Mouse (Mus musculus) left cerebral cortex, postnatal 25 days (tissue): ENCODE data around the gene Foxm1. TPM values are rescaled to one million over a fixed set of nuclear protein-coding genes. Genes with fewer than 3 reads are reported as not detected.

Experiments used
- DNase-seq, 2 experiments: peaks; one replicate each; pipeline ENCODE4 v3.0.0; 2022; ENCODE audit warnings: low spot score in 2 of 2, mixed read lengths in 1 of 2
- intact Hi-C: fragments of 180-260 bp; cut with DNase I; formaldehyde crosslinking; loops from one replicate; pipeline ENCODE4 v1.15.1; 2025
- total RNA-seq, 2 experiments: library from RNA; stranded (reverse); gene quantifications; 2 replicates each; pipeline ENCODE4 v1.2.3; 2021

Gene Foxm1
- total RNA-seq, result 1 to 10 TPM; 1.3 to 2.1 TPM

DNA sequence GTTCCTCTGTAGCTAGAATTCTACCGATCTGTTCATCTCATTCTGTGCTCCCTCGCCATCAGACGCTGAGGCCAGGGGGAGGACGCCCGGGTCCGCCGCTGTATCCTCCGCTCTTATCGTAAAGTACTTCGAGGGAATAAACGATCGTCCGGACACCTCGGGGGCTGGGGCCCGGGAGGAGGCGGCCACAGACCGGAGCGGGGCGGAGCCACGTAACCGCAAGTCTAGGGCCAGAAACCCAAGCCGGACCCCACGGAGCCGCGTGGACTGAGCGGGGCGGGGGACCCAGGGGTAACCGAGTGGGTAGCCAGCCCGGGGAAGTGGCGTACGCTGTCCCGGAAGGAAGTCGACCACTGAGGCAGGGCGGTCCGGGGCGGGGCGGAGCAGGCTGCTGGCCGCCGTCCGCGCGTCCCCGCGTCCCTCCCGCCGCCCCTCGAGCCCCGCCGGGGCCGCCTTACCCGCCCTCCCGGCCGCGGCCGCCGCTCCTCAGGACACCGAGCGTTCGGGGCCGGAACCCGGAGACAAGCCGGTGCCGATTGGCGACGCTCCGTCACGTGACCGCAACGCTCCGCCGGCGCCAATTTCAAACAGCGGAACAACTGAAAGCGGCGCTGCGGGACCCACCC is at the start of gene Foxm1, which contains the start of gene Rhno1:
Gene Foxm1, plus strand, starts transcription at position 587 of the 626 bp plus-strand sequence.
Gene Rhno1, minus strand, starts transcription at position 531 of the 626 bp plus-strand sequence.
- intact Hi-C loops, result loop anchor here (5.0 kb wide), 1 partner anchor 50 kb away; no protein-coding TSS in a partner anchor
- DNase-seq, result peak; percentile 77 to 87

DNA sequence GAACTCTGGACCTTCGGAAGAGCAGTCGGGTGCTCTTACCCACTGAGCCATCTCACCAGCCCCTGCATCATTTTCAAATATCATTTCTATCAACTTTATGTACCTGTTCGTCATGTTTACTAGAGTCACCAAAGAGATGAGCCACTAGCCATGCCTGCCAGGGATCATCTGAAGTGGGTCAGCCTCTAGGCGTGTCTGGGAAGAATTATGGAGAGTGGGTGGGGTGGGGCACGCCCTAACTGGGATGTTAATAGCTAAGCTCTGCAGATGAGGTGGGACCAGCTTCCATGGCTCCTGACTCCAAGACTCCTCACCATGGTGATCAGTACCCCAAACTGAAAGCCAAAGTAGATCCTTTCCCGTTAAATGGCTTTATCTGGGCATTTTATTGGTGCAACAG is 48.0 kb upstream of the Foxm1 start:
- intact Hi-C loops, result loop anchor here (5.0 kb wide), 1 partner anchor 98 kb away; no protein-coding TSS in a partner anchor
- DNase-seq, result no peak

DNA sequence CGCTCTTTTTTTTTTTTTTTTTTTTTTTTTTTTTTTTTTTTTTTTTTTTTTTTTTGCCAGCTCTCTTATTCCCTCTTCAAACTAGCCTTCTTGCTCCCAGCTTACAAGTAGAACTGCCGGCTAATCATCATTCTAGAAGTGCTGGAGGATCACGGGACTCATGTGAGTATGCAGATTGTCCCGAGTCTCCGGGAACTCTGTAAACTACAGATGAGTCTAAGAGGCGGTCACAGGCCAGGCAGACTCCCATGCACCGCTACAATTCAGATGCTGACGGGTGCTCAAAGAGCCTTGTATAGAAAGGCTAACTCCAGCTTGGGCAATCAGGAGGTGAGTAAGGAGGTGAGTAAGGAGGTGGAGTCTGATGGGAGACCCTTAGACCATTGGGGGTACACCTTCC is 47.2 kb upstream of the Foxm1 start:
- intact Hi-C loops, result loop anchor here (5.0 kb wide), 1 partner anchor 97 kb away; no protein-coding TSS in a partner anchor
- DNase-seq, result no peak

DNA sequence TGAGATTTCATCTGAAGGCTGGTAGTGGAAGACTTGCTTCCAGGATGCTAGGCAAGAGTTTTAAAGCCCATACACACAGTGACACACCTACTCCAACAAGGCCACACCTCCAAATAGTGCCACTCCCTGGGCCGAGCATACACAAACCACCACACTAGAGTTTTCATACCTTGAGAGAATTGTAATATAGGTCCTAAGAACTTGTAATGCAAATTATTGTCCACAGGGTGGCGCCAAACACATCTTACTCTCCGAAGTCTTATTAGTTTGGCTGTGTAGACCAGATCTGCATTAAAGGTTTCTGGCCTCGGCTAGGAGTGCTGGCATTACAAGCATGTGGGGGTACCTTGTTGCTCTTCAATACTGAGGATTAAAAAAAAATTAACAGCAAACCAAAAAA is 44.5 kb upstream of the Foxm1 start:
- intact Hi-C loops, result loop anchor here (1.0 to 5.0 kb wide), 2 partner anchors 41 to 94 kb away; no protein-coding TSS in a partner anchor
- DNase-seq, result peak; percentile 77 to 78

DNA sequence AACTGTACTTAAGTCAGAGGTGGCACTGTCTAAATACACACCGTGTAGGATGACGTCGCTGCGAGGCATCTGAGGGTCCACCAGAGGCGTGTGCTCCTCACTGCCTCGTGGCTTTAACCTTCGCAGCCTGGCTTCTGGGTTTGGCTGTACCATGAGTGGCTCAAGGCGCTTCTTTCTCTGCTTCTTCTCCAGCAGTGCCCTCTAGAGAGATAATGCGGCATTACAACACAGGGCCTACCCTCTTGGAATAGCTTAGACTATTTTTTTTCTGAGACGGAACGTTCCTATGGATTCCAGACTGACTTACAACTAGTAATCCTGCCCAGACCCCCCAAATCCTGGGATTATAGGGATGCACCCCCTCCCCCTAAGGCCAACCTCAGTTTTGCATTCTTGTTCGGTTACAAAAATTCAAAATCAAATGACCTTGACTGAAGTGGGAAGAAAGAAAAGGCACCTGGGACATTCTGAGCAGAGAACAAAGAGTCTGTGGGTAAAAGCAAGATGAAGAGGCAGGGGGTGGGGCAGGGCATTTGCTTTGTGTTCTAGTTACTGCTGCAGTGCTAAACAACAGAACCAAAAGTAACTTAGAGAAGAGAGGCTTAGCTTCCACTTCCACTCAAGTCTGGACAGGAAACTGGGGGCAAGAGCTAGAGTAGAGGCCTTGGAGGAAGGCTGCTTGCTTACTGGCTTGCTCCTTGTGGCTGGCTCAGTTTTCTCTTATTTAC is 28.2 kb upstream of the Foxm1 start:
- intact Hi-C loops, result no loop called here
- DNase-seq, result peak; percentile 49 to 78

DNA sequence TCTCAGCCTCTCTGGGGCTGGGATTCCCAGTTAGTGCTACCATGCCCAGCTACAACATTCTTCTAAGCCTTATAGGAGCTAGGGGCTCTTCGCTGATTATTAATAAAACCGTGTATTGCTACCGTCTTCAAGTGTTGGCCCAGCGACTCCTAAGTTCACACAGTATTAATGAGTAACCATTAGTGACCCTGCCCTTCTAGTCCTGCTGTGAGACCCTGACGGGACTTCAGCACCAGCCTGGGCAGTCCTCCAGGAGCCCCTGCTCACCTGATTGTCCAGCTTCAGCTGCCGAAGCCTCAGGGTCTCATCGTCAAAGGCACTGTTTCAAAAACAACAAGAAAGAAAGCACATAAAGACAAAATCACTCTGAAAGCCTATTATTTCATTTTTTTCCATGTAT is 25.3 kb upstream of the Foxm1 start:
- DNase-seq, result no peak
- intact Hi-C loops, result no loop called here

DNA sequence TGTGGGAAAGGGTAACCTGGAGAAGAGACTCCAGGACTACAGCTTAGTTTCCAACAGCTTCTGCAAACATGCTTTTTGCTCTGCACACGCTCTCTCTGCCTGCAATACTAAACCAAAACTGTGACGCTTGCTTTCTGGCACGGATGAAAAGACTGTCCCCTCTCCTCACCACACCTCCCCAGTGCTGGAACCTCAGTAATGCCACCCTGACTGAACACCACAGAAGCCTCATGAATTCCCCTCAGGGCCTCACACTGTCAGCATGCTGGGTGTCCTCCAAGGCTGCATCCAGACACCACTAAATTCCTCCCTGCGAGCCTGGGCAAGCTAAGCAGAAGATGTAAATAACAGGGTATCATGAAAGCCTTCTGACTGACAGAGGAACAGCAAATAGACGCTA is 23.9 kb upstream of the Foxm1 start:
- intact Hi-C loops, result no loop called here
- DNase-seq, result no peak

DNA sequence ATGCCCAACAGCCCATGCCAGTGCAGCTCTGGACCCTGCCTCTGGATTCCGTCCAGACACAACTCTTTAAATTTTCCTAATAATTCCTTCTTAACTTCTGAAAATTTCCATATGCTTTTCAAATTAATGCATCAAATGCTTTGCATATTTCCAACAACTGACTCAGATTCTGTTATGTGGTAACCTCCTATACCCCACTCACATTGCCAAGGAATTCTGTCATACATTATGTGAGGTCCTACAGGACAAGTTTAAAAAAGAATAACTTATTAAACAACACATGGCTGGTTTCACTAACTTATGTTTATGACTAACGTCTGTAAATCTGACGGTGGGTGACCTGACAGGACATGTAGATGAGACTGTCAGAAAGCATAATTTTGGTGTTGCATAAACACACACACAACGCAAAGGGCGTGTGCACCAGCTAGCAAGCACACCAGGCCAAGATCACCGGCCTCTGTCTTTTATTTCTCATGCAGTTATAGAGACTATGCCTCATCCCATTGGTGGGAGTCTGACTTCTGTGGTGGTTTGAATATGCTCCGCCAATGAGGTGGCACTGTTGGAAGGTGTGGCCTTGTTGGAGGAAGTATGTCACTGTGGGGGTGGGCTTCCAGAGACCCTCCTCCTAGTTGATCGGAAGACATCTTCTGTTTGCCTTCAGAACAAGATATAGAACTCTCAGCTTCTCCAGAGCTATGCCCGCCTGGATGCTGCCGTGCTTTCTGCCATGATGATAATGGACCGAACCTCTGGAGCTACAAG is 20.6 kb upstream of the Foxm1 start:
- intact Hi-C loops, result no loop called here
- DNase-seq, result no peak

DNA sequence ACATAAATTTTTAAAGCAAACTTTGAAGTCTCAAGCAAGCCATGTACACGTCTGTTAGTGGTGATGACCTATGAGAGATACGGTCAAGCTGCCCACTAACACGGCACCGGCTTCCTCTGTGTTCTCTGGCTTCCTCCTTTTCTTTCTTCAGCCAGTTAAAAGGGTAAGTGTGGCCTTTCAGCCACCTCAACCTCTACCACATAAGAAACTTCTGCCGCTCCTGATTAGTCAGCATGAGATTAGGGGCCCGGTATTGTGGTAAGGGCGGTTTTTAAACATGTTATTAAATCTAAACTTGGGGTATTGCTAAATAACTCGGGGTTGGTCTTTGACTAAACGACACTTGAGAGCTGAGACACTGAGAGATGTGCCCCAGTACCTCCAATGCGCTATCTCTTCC is 17.1 kb upstream of the Foxm1 start:
- intact Hi-C loops, result no loop called here
- no peak for DNase-seq

DNA sequence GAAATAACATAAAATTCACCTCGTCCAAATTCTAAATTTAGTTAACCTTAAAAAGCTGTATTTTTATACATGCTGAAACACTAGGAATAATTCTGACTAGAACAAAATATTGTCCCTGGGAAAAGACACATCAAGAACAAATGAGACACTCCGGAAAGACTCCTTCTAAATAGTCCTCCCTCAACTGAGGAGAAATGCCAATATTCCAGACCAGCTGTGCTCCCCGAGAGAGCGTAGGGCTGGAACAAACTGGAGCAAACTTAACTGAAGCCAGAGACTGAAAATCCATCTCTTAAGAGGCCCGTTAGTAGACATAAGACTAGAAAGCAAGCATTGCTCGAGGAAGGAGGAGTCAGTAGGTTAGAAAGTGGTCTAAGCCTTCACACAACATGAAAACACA is 16.0 kb upstream of the Foxm1 start:
- peak in 1 of 2 experiments; percentile 53 for DNase-seq
- intact Hi-C loops, result no loop called here

DNA sequence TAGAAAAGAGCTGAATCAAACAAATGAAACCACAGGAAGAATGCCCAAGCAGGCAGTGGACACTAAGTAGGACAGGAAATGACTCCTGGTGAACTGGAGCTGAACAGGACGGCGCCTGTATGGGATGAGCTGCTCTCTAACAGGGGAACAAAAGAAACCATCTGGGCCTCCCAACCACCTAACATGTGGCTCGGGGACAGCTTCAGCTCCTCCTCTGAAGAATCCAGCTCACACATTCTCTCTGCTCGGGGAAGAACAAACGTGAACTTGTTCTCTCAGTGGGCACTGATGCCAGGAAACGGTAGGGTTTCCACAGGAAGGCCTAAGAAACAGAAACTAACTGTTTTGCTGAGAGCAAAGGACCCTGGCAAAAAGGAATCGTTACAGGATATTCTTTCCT is 13.1 kb upstream of the Foxm1 start:
- peak in 1 of 2 experiments; percentile 47 for DNase-seq
- intact Hi-C loops, result no loop called here

DNA sequence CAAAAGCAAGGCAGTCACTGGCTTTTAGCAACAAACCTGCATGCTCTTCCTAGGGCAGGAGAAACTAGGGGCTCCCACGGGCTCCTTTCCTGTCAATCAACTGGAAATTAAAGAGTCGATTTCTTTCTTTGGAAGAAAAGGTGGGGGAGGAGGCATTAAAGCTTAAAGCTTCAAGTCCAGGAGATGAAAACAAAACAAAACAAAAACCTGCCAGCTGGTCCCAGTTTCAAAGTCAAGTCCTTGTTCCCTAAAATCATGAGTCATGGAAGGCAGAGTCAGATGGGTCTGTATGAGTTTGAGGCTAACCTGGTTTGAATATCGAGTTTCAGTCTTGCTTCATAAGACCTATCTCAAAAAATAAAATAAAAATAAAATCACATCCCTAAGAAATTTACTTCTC is 8.6 kb upstream of the Foxm1 start:
- no peak for DNase-seq
- intact Hi-C loops, result no loop called here

DNA sequence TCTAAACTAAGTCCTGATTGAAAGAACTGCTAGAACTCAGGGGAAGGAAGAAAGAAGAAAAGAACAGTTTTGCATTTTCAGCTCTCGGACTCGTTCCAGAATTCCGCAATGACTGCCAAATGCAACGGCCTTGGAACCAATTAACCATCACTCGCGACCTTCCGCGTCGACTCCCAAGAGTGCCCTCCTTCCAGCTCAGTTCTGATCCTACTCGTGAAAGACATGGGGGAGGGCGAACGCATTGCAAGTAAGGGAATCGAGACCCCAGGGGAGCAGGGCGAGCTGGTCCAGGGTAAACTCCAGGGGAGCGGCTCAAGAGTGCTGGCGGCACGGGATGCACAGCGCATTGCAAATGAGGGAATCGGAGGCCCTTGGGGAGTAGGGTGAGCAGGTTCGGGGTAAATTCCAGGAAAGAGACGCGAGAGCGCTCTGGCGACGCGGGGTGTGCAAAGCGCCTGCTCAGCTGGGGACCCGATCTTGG is 7.5 kb upstream of the Foxm1 start:
- DNase-seq, result peak; percentile 51 to 55
- intact Hi-C loops, result loop anchor here (5.0 kb wide), 1 partner anchor 123 kb away; no protein-coding TSS in a partner anchor

DNA sequence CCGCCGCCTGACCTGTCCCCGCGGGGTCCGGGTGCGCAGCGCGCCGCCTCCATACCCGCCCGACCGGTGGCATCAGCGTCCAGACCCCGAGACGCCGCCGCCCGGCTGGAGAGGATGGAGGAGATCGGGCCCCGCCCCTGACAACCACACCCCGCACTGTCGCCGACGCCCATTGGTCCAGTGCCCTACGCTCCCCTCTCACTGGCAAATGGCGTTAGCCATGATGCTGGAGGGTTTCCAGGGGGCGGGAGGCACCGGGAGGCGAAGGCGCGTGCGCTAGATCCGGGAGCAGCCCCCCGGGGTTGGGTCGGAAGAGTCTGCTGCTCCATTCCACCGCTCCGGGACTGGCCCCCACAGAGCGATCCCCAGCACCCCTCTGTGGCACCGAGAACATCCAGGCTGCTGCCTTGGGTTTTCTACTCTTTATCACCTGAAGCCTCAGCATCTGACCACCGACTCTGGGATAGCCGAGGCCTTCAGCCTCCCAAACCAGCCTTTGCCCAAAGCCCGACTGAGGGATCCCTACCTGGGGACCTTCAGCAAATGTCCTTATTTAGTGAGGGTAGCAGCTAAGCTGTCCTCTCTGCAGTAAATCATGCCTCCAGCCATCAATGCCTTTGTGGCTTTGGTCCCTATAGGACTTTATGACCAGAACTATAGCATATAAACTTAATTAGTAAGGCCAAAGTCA is 6.9 kb upstream of the Foxm1 start, which contains the start of gene Tulp3:
Gene Tulp3, minus strand, starts transcription at position 126 of the 691 bp plus-strand sequence.
- DNase-seq, result peak; percentile 95 to 98
- intact Hi-C loops, result loop anchor here (2.0 to 5.0 kb wide), 2 partner anchors 124 to 155 kb away; no protein-coding TSS in a partner anchor

DNA sequence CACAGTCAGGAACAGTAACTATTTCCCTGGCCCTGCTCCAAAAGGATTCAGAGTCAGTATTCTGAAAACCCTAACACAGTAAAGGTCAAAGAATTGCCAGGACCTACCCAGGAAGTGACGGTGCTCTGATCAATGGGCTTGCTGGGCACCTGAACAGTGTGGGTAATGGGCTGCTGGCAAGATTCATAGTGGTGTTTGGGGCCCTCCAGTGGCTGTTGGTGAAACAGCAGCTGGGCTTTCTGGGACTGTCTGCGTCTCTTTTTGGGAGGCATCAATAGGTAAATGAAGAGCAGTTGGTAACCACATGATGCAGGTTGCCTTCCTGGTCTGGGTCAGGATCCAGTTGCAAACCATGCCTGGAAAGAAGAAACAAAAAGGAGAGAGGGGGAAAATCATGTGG is 3.8 kb upstream of the Foxm1 start:
- peak; percentile 72 to 75 for DNase-seq
- intact Hi-C loops, result loop anchor here (1.0 to 5.0 kb wide), 2 partner anchors 41 to 127 kb away; no protein-coding TSS in a partner anchor

DNA sequence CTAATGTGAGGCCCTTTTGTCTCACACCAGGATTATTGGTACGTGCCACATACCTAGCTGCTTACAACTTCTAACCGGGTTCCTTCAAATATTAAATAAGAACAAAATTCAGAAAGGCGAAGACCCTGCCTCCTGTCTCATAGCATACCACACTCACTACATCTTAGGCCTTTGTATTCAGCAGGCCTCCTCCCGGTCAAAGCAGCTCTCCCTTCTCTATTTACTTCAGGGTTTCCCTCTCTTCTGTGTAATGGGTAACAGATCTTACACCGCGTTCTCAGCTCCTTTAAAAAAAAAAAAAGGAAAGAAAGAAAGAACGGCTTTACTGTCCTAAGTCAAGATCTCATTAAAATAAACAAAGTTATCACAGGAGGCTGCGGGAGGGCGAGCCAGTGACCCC is 866 bp upstream of the Foxm1 start:
- intact Hi-C loops, result loop anchor here (5.0 kb wide), 1 partner anchor 50 kb away; no protein-coding TSS in a partner anchor
- DNase-seq, result no peak

DNA sequence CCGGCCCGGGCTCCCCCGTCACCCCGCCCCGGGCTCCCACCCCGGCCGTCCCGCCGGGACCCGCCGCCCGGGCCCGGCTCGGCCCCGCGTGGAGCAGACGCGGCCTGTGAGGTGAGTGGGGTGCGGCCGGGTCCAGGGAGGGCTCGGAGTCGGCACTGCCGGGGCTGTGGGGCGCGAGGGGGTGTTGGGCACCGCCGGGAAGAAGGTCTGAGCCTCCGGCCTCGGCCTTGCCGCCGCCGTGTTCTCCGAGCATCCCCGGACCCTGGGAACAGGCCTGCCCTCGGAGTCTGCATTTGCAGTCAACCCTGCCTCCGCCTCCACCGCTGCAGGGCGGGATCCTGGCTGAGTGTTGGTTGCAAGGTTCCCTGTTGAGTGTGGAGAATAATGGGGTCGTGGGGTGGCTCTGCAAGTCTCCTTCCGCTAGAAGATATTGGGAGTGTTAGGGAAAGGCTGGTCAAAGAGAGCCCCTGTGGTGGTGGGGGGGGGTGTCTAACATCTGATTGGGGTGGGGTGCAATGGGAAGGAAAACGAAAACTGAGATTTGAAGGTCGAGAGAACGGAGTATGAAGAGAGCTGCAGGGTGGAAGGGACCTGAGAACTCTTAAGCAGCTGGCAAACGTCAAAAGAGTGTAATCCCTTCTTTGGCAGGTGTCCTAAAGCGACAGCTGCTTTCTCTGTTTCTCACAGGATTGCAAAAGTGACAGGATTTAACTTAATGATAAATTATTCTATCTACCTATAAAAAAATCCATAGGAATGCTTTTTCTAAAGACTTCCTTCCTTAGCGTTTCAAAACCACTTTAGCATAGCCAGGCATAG is 449 bp downstream of the Foxm1 start:
- intact Hi-C loops, result loop anchor here (5.0 kb wide), 1 partner anchor 49 kb away; no protein-coding TSS in a partner anchor
- peak in 1 of 2 experiments; percentile 18 for DNase-seq

DNA sequence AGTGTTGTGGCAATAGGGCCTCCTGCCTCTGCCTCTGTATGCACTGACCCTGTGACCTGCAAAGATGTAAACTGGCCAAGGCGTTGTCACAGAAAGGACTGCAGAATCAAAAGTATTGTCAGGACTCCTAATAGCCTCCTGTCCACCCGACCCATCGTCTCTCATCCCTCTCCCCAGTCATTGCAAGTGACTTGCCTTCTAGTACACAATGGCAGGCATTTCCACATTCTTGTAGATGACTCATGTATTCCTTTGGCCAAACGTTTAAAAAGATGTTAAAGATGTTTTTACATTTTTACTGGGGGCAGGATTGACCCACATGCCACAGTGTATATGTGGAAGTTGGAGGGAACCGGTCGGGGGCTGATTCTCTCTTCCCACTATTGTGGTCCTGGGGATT is 2.0 kb downstream of the Foxm1 start:
- DNase-seq, result no peak
- intact Hi-C loops, result loop anchor here (5.0 kb wide), 1 partner anchor 48 kb away; no protein-coding TSS in a partner anchor
